Mouse (Mus musculus) spleen, embryonic (tissue): ENCODE measurements around the gene Rxfp2.

ENCODE experiments used
- CTCF ChIA-PET: fragments of 350-600 bp; sonication (Branson Sonifier 250); formaldehyde crosslinking; loops from one replicate; lab custom pipeline; 2022; lab: Charles Lee

Rxfp2 gene

GRCm38 (mm10) chr5:150018656-150019055 is at the start of gene Rxfp2:
Gene Rxfp2 (plus strand): TSS chr5:150018675.
- CTCF ChIA-PET = no interaction called here

DNA sequence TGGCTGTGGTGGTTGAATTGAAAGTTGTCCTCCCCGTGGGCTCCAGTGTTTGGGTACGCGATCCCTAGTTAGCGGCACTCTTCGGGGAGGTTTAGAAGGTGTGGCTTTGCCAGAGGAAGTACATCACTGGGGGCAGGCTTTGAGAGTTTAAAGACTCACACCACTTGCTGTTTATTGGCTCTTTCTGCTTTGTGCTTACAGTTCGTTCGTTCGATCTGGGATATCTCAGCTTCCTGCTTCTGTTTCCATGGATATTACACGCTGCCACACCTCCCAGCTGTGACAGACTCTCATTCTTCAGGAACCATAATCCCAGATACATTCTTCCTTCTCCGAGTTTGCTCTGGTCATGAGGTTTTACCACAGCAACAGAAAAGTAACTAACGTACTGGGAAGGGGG is 48.2 kb upstream of the Rxfp2 start:
- CTCF ChIA-PET = no interaction called here

DNA sequence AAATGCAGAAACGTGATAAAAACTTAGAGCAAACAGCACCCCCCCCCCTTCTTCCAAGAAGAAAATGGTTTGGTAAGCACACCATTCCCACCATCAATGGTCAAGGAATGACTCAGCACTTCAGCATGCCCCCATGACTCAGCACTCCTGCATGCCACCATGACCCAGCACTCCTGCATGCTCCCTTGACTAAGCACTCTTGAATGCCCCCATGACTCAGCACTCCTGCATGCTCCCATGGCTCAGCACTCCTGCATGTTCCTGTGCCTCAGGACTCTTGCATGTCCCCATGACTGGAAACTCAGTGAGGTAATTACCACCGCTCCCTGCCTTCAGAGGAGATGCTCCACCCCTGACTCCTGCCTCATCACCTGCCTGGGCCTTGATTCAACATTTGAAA is 41.4 kb upstream of the Rxfp2 start:
- CTCF ChIA-PET = no interaction called here

DNA sequence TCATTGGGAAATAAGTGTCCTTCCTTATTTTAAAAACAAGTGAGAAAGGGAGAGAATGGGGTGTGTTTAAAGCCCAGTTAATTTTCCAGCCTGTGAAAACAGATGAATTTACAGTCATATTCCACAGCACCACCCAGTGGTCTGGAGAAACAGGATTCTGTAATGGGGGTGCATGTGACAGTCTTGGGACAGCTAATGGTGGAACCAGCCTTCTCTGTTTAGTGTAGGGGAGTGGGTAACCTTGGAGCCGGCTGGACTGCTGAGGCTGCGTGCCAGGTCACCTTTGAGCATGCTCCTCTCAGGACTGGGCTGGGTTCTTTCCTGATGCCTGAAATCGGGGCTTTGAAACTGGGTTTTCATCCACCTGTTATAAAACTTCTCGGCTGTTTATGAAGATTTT is 34.9 kb upstream of the Rxfp2 start:
- CTCF ChIA-PET = no interaction called here

- CTCF ChIA-PET = no interaction called here
Measured at GRCm38 (mm10) chr5:149994578-149994977, 23.9 kb upstream of the Rxfp2 start.

DNA sequence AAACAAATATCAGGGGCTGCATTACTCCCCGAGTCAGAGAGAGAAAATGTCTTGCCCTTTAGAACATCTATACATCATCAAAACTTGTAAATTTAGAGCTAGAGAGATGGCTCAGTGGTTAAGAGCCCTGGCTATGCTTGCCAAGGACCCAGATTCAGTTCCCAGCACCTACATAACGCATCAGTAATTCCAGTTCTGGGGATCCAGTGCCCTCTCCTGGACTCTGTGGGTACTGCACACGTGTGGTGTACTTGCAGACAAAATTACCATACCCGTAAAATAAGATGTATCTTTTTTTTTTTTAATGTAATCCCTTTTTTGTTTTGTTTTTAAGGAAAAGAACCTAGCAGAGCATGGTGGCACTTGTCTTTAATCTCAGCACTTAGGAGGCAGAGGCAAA is 21.9 kb upstream of the Rxfp2 start:
- CTCF ChIA-PET = no interaction called here

GRCm38 (mm10) chr5:149997321-149998034 is 21.0 kb upstream of the Rxfp2 start:
- CTCF ChIA-PET = no interaction called here

DNA sequence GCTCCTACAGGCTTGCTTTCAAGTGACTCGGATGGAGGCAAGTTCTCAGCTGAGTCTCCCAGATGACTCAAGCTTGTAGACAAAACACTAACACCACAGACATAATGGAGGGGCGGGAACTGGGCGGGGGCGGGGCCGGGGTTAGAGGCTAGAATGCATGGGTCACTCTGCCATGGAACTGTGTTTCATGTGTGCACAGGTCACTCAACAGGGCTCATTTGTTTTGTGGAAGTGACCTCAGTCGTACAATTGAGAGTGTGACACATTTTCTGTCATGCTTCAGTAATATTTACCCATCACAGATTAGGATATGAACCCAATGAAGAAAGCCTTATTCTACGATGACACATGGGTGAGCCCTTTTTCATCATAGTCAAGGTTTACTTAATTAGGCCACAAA is 20.2 kb upstream of the Rxfp2 start:
- CTCF ChIA-PET = no interaction called here

GRCm38 (mm10) chr5:150005355-150005754 is 13.1 kb upstream of the Rxfp2 start:
- CTCF ChIA-PET = no interaction called here

- CTCF ChIA-PET = no interaction called here
Measured at GRCm38 (mm10) chr5:150016861-150017260, 1.6 kb upstream of the Rxfp2 start.

GRCm38 (mm10) chr5:150017672-150018071 is 803 bp upstream of the Rxfp2 start:
- CTCF ChIA-PET = no interaction called here

- CTCF ChIA-PET = no interaction called here
Measured at GRCm38 (mm10) chr5:150020851-150021250, 2.4 kb downstream of the Rxfp2 start.

DNA sequence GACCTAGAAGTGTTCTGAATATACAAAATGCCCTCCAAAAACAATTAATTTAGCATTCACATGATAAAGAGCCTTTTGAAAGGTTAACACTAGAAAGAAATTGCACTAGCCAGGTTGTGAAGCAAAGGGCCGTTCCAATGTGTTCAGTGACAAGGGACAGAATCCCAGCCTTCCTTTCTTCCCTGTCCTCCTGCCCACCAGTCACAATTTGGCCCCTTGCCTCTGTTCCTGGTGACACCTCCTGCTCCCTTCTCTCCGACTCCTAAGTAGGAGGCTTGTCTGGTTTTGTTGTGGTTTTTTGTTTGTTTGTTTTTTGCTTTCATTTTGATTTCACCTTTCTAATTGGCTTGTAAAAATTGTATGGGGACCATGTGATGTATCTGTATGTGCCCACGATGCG is 3.3 kb downstream of the Rxfp2 start:
- CTCF ChIA-PET = interaction anchor here (0.6 kb wide), 1 partner anchor 1044 kb away, joined by 4 read pairs; no protein-coding TSS in a partner anchor

DNA sequence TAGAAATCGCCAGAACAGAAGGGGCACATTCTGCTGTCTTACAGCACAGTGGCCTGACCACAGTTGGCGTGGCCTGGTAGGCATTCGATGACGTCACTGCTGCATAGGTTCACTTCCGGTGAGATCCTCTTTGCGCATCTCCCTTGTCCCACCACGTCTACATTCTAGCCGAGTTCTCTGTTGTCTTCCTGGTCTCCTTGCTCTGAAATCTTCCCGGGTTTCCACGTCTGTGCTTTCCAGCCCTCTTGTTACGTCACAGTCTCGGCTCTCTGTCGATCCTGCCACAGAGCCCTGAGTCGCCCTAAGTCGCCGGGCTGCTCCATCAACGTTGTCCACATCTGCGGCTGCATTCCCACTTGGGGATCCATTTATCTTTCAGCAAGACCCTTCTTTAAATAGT is 4.1 kb downstream of the Rxfp2 start:
- CTCF ChIA-PET = interaction anchor here (0.6 kb wide), 1 partner anchor 30 kb away, joined by 9 read pairs; no protein-coding TSS in a partner anchor

- CTCF ChIA-PET = interaction anchor here (0.6 kb wide), 1 partner anchor 29 kb away, joined by 9 read pairs; no protein-coding TSS in a partner anchor
Measured at GRCm38 (mm10) chr5:150023476-150023875, 5.0 kb downstream of the Rxfp2 start.

GRCm38 (mm10) chr5:150024188-150024587 is 5.7 kb downstream of the Rxfp2 start:
- CTCF ChIA-PET = no interaction called here

DNA sequence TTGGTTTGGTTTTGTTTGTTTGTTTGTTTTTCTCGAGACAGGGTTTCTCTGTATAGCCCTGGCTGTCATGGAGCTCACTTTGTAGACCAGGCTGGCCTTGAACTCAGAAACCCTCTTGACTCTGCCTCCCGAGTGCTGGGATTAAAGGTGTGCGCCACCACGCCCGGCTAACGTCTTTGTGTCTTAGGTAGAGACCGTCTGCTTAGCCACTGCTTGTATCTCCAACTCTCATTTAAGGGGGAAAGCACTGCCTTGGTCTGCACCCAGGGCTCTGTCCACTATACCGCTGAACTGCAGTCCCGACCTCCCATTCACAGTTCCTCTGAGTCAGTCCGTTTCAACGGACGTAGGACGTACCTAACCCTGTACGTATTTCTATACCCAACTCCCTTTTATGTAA is 6.4 kb downstream of the Rxfp2 start:
- CTCF ChIA-PET = no interaction called here

DNA sequence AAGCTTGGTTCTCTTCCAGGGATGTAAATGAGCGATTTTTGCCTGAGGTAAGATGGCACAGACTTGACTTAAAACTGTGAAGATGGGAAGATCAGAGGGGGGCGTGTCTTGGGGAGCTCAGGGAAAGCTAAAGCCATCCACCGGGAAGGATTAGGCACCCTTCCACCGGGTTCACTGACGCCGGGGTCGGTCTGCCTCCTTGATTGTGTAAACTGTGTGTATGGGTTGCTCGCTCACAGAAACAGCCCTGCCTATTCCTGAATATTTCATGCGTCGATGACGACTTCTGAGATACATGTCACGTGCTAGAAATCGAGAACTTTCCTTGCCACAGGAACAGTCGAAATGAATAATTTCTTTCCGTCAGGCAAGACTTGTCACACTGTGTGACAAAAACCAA is 6.9 kb downstream of the Rxfp2 start:
- CTCF ChIA-PET = no interaction called here

DNA sequence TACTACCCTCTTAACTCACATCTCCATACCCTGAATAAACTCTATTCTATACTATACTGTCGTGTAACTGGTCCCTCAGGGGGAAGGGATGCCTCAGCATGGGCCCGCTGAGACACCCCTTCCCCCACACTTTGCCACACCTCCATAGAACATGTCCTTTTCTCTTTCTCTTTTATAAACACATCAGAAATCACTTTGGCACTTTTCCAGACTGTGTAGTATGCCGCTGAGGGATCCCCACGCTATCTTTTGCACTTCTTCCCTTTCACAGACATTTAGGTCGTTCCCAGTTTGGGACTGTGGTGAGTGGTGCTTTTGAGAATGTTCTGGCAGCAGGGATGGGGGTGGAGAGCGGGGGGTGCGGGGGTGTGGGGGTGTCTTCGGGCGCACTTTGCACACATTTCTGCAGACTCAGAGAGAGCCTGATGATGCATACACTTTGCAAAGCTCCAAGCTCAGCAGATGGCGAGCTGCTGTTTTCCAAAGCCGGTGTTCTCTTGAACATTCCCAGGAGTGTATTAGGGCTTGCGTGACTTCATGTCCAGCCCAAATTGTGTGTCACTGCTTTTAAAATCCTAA is 8.1 kb downstream of the Rxfp2 start:
- CTCF ChIA-PET = no interaction called here

DNA sequence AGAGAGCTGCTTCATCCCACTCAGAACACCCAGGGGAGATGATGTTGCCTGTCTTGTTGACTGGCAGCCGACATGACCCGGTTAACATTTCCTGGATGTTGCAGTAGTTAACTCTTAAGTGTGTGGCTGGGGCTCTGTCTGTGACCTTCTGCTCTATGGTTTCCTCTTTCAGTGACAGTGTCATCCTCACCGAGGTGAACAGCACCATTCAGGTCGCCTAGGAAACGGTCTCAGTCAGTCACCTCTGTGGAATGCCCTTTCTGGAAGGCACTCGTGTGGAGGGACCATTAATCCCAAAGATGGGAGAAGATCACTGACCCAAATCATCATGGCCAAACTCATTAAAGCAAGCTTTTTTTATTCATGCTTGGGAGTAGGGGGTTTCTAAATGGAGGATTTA is 12.7 kb downstream of the Rxfp2 start:
- CTCF ChIA-PET = interaction anchor here (0.7 kb wide), 1 partner anchor 1694 kb away, joined by 3 read pairs; no protein-coding TSS in a partner anchor

GRCm38 (mm10) chr5:150031634-150032033 is 13.2 kb downstream of the Rxfp2 start:
- CTCF ChIA-PET = interaction anchor here (0.7 kb wide), 1 partner anchor 1694 kb away, joined by 3 read pairs; no protein-coding TSS in a partner anchor

DNA sequence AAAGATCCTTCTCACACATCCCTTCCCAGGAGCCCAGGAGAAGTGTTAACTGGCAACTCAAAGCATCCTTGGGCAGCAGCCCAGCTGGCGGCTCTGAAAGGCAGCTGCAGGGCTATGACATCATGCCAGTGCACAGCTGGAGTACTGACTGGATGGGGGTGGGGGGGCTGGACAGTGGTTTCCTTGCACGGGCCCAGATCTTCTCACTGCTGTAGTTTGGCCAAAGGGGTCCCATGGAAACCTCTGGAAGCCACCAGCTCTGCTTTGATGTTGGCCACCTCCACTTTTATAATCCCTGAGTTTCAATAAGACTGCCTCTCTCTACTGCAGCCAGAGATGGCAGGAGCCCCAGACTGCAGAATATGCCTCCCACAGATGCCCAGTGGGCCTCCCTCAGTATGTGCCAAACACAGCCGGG is 13.6 kb downstream of the Rxfp2 start:
- CTCF ChIA-PET = no interaction called here

- CTCF ChIA-PET = interaction anchor here (0.6 kb wide), 1 partner anchor 23 kb away, joined by 3 read pairs; no protein-coding TSS in a partner anchor
Measured at GRCm38 (mm10) chr5:150036286-150036685, 17.8 kb downstream of the Rxfp2 start.
